Mouse (Mus musculus): ENCODE measurements around the gene Necab3. TPM values are rescaled to one million over a fixed set of nuclear protein-coding genes. Genes with fewer than 3 reads are reported as not detected.

The Necab3 gene
- polyA plus RNA-seq, 1 experiment from 2014 or later = 5.5 TPM

- Histone ChIP-seq H3K27me3 (ENCODE audit: control insufficient read depth, insufficient read depth, low read length) (no peaks in the 10 kb centered on the region), H3K4me1 (replicated peaks; ENCODE audit: control insufficient read depth, insufficient read depth, low read length) (no peaks in the 10 kb centered on the region), H3K4me3 (ENCODE audit: low read depth, low read length) (no peak overlapping the region), H3K9me3 (ENCODE audit: control insufficient read depth, low read length) (no peaks in the 10 kb centered on the region), H3K4me2 (ENCODE audit: low read depth, low read length, severe bottlenecking) (no peak overlapping the region), H3K9ac (ENCODE audit: low read length) (no peak overlapping the region), H3K36me3 (ENCODE audit: control insufficient read depth, insufficient read depth, low read length) (no peaks in the 10 kb centered on the region), H3K27ac (ENCODE audit: low read depth, low read length) (no peak overlapping the region)
- ATAC-seq (replicated peaks; ENCODE audit: low FRiP score) (no peak), DNase-seq (ENCODE audit: low spot score) (no peak)
- 93% methylated on average over 5 of the region's 5 CpGs for WGBS
Observed at GRCm38 (mm10) chr2:154595775-154596174, 37.1 kb upstream of the Necab3 start.

GRCm38 (mm10) chr2:154593025-154593424, 34.3 kb upstream of the Necab3 start:
- Histone ChIP-seq H3K4me2 (ENCODE audit: low read depth, low read length, severe bottlenecking) (no peak overlapping the region), H3K4me3 (ENCODE audit: low read depth, low read length) (no peak overlapping the region), H3K9ac (ENCODE audit: low read length) (no peak overlapping the region), H3K4me1 (replicated peaks; ENCODE audit: control insufficient read depth, insufficient read depth, low read length) (no peaks in the 10 kb centered on the region), H3K27me3 (ENCODE audit: control insufficient read depth, insufficient read depth, low read length) (no peaks in the 10 kb centered on the region), H3K36me3 (ENCODE audit: control insufficient read depth, insufficient read depth, low read length) (no peaks in the 10 kb centered on the region), H3K27ac (ENCODE audit: low read depth, low read length) (no peak overlapping the region), H3K9me3 (ENCODE audit: control insufficient read depth, low read length) (no peaks in the 10 kb centered on the region)
- no peak for DNase-seq (ENCODE audit: low spot score)
- no peak for ATAC-seq (replicated peaks; ENCODE audit: low FRiP score)
- 64% methylated on average over 3 of the region's 3 CpGs for WGBS

- no peaks in the 10 kb centered on the region for H3K9me3 ChIP-seq (ENCODE audit: control insufficient read depth, low read length)
- no peaks in the 10 kb centered on the region for H3K4me1 ChIP-seq (replicated peaks; ENCODE audit: control insufficient read depth, insufficient read depth, low read length)
- H3K4me2 ChIP-seq (ENCODE audit: low read depth, low read length, severe bottlenecking) = no peak overlapping the region
- 86% methylated on average over 3 of the region's 3 CpGs for WGBS
- H3K4me3 ChIP-seq (ENCODE audit: low read depth, low read length) = no peak overlapping the region
- ATAC-seq (replicated peaks; ENCODE audit: low FRiP score) = no peak
- no peak overlapping the region for H3K27ac ChIP-seq (ENCODE audit: low read depth, low read length)
- no peak for DNase-seq (ENCODE audit: low spot score)
- no peak overlapping the region for H3K9ac ChIP-seq (ENCODE audit: low read length)
- no peaks in the 10 kb centered on the region for H3K36me3 ChIP-seq (ENCODE audit: control insufficient read depth, insufficient read depth, low read length)
- no peaks in the 10 kb centered on the region for H3K27me3 ChIP-seq (ENCODE audit: control insufficient read depth, insufficient read depth, low read length)
Observed at GRCm38 (mm10) chr2:154591239-154591638, 32.5 kb upstream of the Necab3 start.

- ATAC-seq (replicated peaks; ENCODE audit: low FRiP score) = no peak
- WGBS = 86% methylated on average over 4 of the region's 4 CpGs
Observed at GRCm38 (mm10) chr2:154589051-154589450, 30.4 kb upstream of the Necab3 start.

GRCm38 (mm10) chr2:154586405-154586804, 27.7 kb upstream of the Necab3 start:
- Histone ChIP-seq H3K36me3 (ENCODE audit: control insufficient read depth, insufficient read depth, low read length) (no peaks in the 10 kb centered on the region), H3K9me3 (ENCODE audit: control insufficient read depth, low read length) (no peaks in the 10 kb centered on the region), H3K27ac (ENCODE audit: low read depth, low read length) (no peak overlapping the region), H3K4me3 (ENCODE audit: low read depth, low read length) (no peak overlapping the region), H3K4me2 (ENCODE audit: low read depth, low read length, severe bottlenecking) (no peak overlapping the region), H3K27me3 (ENCODE audit: control insufficient read depth, insufficient read depth, low read length) (no peaks in the 10 kb centered on the region), H3K9ac (ENCODE audit: low read length) (no peak overlapping the region), H3K4me1 (replicated peaks; ENCODE audit: control insufficient read depth, insufficient read depth, low read length) (no peaks in the 10 kb centered on the region)
- DNase-seq (ENCODE audit: low spot score) (peak; percentile 75), ATAC-seq (replicated peaks; ENCODE audit: low FRiP score) (no peak)
- whole genome bisulfite sequencing = 68% methylated on average over 5 of the region's 5 CpGs

More at GRCm38 (mm10) chr2:154589051-154589450, 30.4 kb upstream of the Necab3 start:
- H3K4me3 ChIP-seq (ENCODE audit: low read depth, low read length) = no peak overlapping the region
- H3K4me1 ChIP-seq (replicated peaks; ENCODE audit: control insufficient read depth, insufficient read depth, low read length) = no peaks in the 10 kb centered on the region
- no peaks in the 10 kb centered on the region for H3K27me3 ChIP-seq (ENCODE audit: control insufficient read depth, insufficient read depth, low read length)
- no peak overlapping the region for H3K9ac ChIP-seq (ENCODE audit: low read length)
- no peaks in the 10 kb centered on the region for H3K9me3 ChIP-seq (ENCODE audit: control insufficient read depth, low read length)
- no peak for DNase-seq (ENCODE audit: low spot score)
- no peak overlapping the region for H3K4me2 ChIP-seq (ENCODE audit: low read depth, low read length, severe bottlenecking)
- no peaks in the 10 kb centered on the region for H3K36me3 ChIP-seq (ENCODE audit: control insufficient read depth, insufficient read depth, low read length)
- H3K27ac ChIP-seq (ENCODE audit: low read depth, low read length) = no peak overlapping the region

GRCm38 (mm10) chr2:154584931-154585601, 26.4 kb upstream of the Necab3 start:
- H3K4me3 ChIP-seq (ENCODE audit: low read depth, low read length) = no peak overlapping the region
- ATAC-seq (replicated peaks; ENCODE audit: low FRiP score) (no peak), DNase-seq (ENCODE audit: low spot score) (no peak)
- no peak overlapping the region for H3K9ac ChIP-seq (ENCODE audit: low read length)
- no peak overlapping the region for H3K27ac ChIP-seq (ENCODE audit: low read depth, low read length)
- H3K4me1 ChIP-seq (replicated peaks; ENCODE audit: control insufficient read depth, insufficient read depth, low read length) = no peaks in the 10 kb centered on the region
- H3K36me3 ChIP-seq (ENCODE audit: control insufficient read depth, insufficient read depth, low read length) = no peaks in the 10 kb centered on the region
- 78% methylated on average over 17 of the region's 17 CpGs for WGBS
- H3K9me3 ChIP-seq (ENCODE audit: control insufficient read depth, low read length) = no peaks in the 10 kb centered on the region
- H3K27me3 ChIP-seq (ENCODE audit: control insufficient read depth, insufficient read depth, low read length) = no peaks in the 10 kb centered on the region
- no peak overlapping the region for H3K4me2 ChIP-seq (ENCODE audit: low read depth, low read length, severe bottlenecking)

- no peaks in the 10 kb centered on the region for H3K36me3 ChIP-seq (ENCODE audit: control insufficient read depth, insufficient read depth, low read length)
- 76% methylated on average over 15 of the region's 15 CpGs for WGBS
- no peaks in the 10 kb centered on the region for H3K9me3 ChIP-seq (ENCODE audit: control insufficient read depth, low read length)
- no peak overlapping the region for H3K4me3 ChIP-seq (ENCODE audit: low read depth, low read length)
- no peak overlapping the region for H3K27ac ChIP-seq (ENCODE audit: low read depth, low read length)
- no peaks in the 10 kb centered on the region for H3K4me1 ChIP-seq (replicated peaks; ENCODE audit: control insufficient read depth, insufficient read depth, low read length)
- no peak overlapping the region for H3K9ac ChIP-seq (ENCODE audit: low read length)
- H3K4me2 ChIP-seq (ENCODE audit: low read depth, low read length, severe bottlenecking) = no peak overlapping the region
- ATAC-seq (replicated peaks; ENCODE audit: low FRiP score) (no peak), DNase-seq (ENCODE audit: low spot score) (no peak)
- no peaks in the 10 kb centered on the region for H3K27me3 ChIP-seq (ENCODE audit: control insufficient read depth, insufficient read depth, low read length)
Observed at GRCm38 (mm10) chr2:154583906-154584872, 25.5 kb upstream of the Necab3 start.

- Histone ChIP-seq H3K4me1 (replicated peaks; ENCODE audit: control insufficient read depth, insufficient read depth, low read length) (peaks cover 8% of the 10 kb centered on the region), H3K27ac (ENCODE audit: low read depth, low read length) (no peak overlapping the region), H3K9ac (ENCODE audit: low read length) (no peak overlapping the region), H3K27me3 (ENCODE audit: control insufficient read depth, insufficient read depth, low read length) (no peaks in the 10 kb centered on the region), H3K4me3 (ENCODE audit: low read depth, low read length) (no peak overlapping the region), H3K9me3 (ENCODE audit: control insufficient read depth, low read length) (no peaks in the 10 kb centered on the region), H3K4me2 (ENCODE audit: low read depth, low read length, severe bottlenecking) (no peak overlapping the region), H3K36me3 (ENCODE audit: control insufficient read depth, insufficient read depth, low read length) (no peaks in the 10 kb centered on the region)
- WGBS = 90% methylated on average over 1 of the region's 1 CpGs
- ATAC-seq (replicated peaks; ENCODE audit: low FRiP score) (no peak), DNase-seq (ENCODE audit: low spot score) (no peak)
Observed at GRCm38 (mm10) chr2:154581421-154581820, 22.7 kb upstream of the Necab3 start.

Data from forebrain, embryonic 11.5 days (tissue).